In the genomic region with DNA sequence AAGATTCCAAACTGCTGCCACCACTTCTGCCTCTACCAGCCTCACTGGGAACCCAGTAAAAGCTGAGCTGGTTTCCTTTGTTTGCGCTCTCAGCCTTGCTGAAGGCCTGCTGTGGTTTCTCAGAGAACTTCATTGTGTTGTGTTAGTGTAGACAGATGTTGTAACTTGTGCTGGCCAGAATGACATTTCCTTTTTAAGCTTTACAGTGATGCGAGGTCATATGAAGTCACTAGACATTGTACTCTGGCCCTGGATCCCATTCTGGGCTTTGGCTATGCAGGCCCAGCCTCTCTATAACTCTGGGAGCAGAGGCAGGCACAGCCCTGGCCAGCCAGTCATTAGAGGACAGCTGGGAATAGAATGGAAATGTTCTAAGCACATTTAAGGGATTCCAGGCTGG, we compare ENCODE assay signal across 7 mouse cellular contexts.
DNase-seq lines count a peak whose midpoint lies in the region; ATAC-seq and TF ChIP-seq lines count a peak whose summit lies in the region.

No protein-coding gene starts in this region.

- peaks cover 24% of the 10 kb centered on the region for H3K4me1 ChIP-seq in liver, embryonic 12.5 days
- H3K4me1 ChIP-seq in liver, embryonic 11.5 days (replicated peaks; ENCODE audit: control insufficient read depth, insufficient read depth, low read length): peaks cover 6% of the 10 kb centered on the region
- H3K4me1 ChIP-seq in forebrain, embryonic 16.5 days (replicated peaks; ENCODE audit: control insufficient read depth, insufficient read depth, low read length): peaks cover 20% of the 10 kb centered on the region
- peaks cover 20% of the 10 kb centered on the region for H3K4me1 ChIP-seq in olfactory bulb, adult 2 months (ENCODE audit: control insufficient read depth, insufficient read depth, low read length)

- H3K4me2 ChIP-seq in liver, embryonic 12.5 days: no peak overlapping the region
- H3K4me2 ChIP-seq in liver, embryonic 11.5 days: no peak overlapping the region
- H3K4me2 ChIP-seq in forebrain, embryonic 16.5 days (ENCODE audit: low read length): no peak overlapping the region

- 0 out of 2 replicates have a peak overlapping the region, but pooled peaks have one; percentile 12 for H3K27ac ChIP-seq in liver, embryonic 12.5 days
- H3K27ac ChIP-seq in liver, embryonic 11.5 days (ENCODE audit: low read depth, low read length): no peak overlapping the region
- peak overlapping the region; percentile 39; the same call in 1 of the 2 replicates for H3K27ac ChIP-seq in forebrain, embryonic 16.5 days (ENCODE audit: low read length)
- peak overlapping the region; percentile 56 for H3K27ac ChIP-seq in olfactory bulb, adult 2 months (ENCODE audit: insufficient read depth, low read depth, low read length)

- H3K36me3 ChIP-seq in liver, embryonic 12.5 days: peaks cover 24% of the 10 kb centered on the region
- H3K36me3 ChIP-seq in liver, embryonic 11.5 days (ENCODE audit: control insufficient read depth, insufficient read depth, low read length): no peaks in the 10 kb centered on the region; the same call in 1 of the 2 replicates
- no peaks in the 10 kb centered on the region for H3K36me3 ChIP-seq in forebrain, embryonic 16.5 days (ENCODE audit: control insufficient read depth, insufficient read depth)

- no peak for TF ChIP-seq CTCF in olfactory bulb, adult 2 months (IDR thresholded peaks at IDR 0.05; ENCODE audit: insufficient read depth, low read depth, low read length)

- no peak for DNase-seq in liver, embryonic 11.5 days (ENCODE audit: low spot score)
- DNase-seq in heart, postnatal 4 days: peak; percentile 26
- no peak for DNase-seq in thymus, adult 18-20 months
- DNase-seq in embryo, embryonic 11 days: no peak

- no peak for TF ChIP-seq POLR2A in olfactory bulb, adult 2 months (IDR thresholded peaks at IDR 0.05; ENCODE audit: insufficient read depth, low read depth, low read length)

- no peak overlapping the region for H3K9ac ChIP-seq in liver, embryonic 12.5 days
- H3K9ac ChIP-seq in liver, embryonic 11.5 days (ENCODE audit: low read depth, low read length): no peak overlapping the region
- no peak overlapping the region for H3K9ac ChIP-seq in forebrain, embryonic 16.5 days (replicated peaks; ENCODE audit: low read depth, low read length)

- no peak overlapping the region for H3K4me3 ChIP-seq in liver, embryonic 12.5 days
- H3K4me3 ChIP-seq in liver, embryonic 11.5 days (ENCODE audit: low read depth, low read length): no peak overlapping the region
- H3K4me3 ChIP-seq in forebrain, embryonic 16.5 days (replicated peaks; ENCODE audit: low read length): no peak overlapping the region
- H3K4me3 ChIP-seq in olfactory bulb, adult 2 months (ENCODE audit: insufficient read depth, low read depth, low read length): no peak overlapping the region

- ATAC-seq in liver, embryonic 12.5 days: 0 out of 2 replicates have a peak, but pooled peaks have one; percentile 24
- ATAC-seq in liver, embryonic 11.5 days (replicated peaks; ENCODE audit: low FRiP score): no peak
- no peak for ATAC-seq in forebrain, embryonic 16.5 days

- WGBS in liver, embryonic 12.5 days (ENCODE audit: insufficient replicate concordance): 70% methylated on average over 2 of the region's 2 CpGs
- WGBS in liver, embryonic 11.5 days: 78% methylated on average over 2 of the region's 2 CpGs
- 67% methylated on average over 2 of the region's 2 CpGs for WGBS in forebrain, embryonic 16.5 days
- 60% methylated on average over 2 of the region's 2 CpGs for WGBS in olfactory bulb, adult 2 months

- no peaks in the 10 kb centered on the region for H3K27me3 ChIP-seq in liver, embryonic 12.5 days (replicated peaks)
- no peaks in the 10 kb centered on the region for H3K27me3 ChIP-seq in liver, embryonic 11.5 days (replicated peaks; ENCODE audit: control insufficient read depth, insufficient read depth, low read length)
- H3K27me3 ChIP-seq in forebrain, embryonic 16.5 days (replicated peaks; ENCODE audit: control insufficient read depth, insufficient read depth, low read length): no peaks in the 10 kb centered on the region

- no peaks in the 10 kb centered on the region for H3K9me3 ChIP-seq in liver, embryonic 12.5 days (replicated peaks)
- H3K9me3 ChIP-seq in liver, embryonic 11.5 days (ENCODE audit: control insufficient read depth, low read length): no peaks in the 10 kb centered on the region
- no peaks in the 10 kb centered on the region for H3K9me3 ChIP-seq in forebrain, embryonic 16.5 days (ENCODE audit: control insufficient read depth, low read length)
